Mouse (Mus musculus) urinary bladder, adult 18-20 months (tissue): Measurements from ENCODE around the gene Pimreg.
A peak's percentile ranks its signal among the peaks of the same experiment; 100 is the strongest.

Experiments
- DNase-seq, 2 experiments: peaks; one replicate each; pipeline ENCODE4 v3.0.0; 2022; ENCODE audit warnings: low spot score in 2 of 2, mixed read lengths in 2 of 2

Pimreg gene

GRCm38 (mm10) chr11:72065103-72065502, 23.3 kb downstream of the Pimreg start:
- no peak for DNase-seq

GRCm38 (mm10) chr11:72066330-72066729, 24.5 kb downstream of the Pimreg start:
- DNase-seq = peak in 1 of 2 experiments; percentile 18

- DNase-seq = no peak
Measured at GRCm38 (mm10) chr11:72067326-72067725, 25.5 kb downstream of the Pimreg start.

- no peak for DNase-seq
Measured at GRCm38 (mm10) chr11:72068026-72068425, 26.2 kb downstream of the Pimreg start.

- DNase-seq = no peak
Measured at GRCm38 (mm10) chr11:72070733-72071132, 28.9 kb downstream of the Pimreg start.

- no peak for DNase-seq
Measured at GRCm38 (mm10) chr11:72072331-72072905, 30.6 kb downstream of the Pimreg start.

GRCm38 (mm10) chr11:72074230-72074629, 32.4 kb downstream of the Pimreg start:
- no peak for DNase-seq

GRCm38 (mm10) chr11:72078056-72078455, 36.2 kb downstream of the Pimreg start:
- no peak for DNase-seq

GRCm38 (mm10) chr11:72078647-72079046, 36.8 kb downstream of the Pimreg start:
- no peak for DNase-seq

- DNase-seq = no peak
Measured at GRCm38 (mm10) chr11:72080461-72080860, 38.6 kb downstream of the Pimreg start.

GRCm38 (mm10) chr11:72082601-72083000, 40.8 kb downstream of the Pimreg start:
- DNase-seq = peak in 1 of 2 experiments; percentile 6

- no peak for DNase-seq
Measured at GRCm38 (mm10) chr11:72084337-72084736, 42.5 kb downstream of the Pimreg start.

- no peak for DNase-seq
Measured at GRCm38 (mm10) chr11:72086251-72087046, 44.6 kb downstream of the Pimreg start.

- DNase-seq = no peak
Measured at GRCm38 (mm10) chr11:72092390-72092789, 50.6 kb downstream of the Pimreg start.

- no peak for DNase-seq
Measured at GRCm38 (mm10) chr11:72094442-72094841, 52.6 kb downstream of the Pimreg start.

GRCm38 (mm10) chr11:72095994-72096393, 54.2 kb downstream of the Pimreg start:
- DNase-seq = no peak
